In genomic region chr19:50464811-50465210, GRCm38 (mm10) we compare ENCODE assay signal across 16 mouse cellular contexts.
"Had no signal": no experiment of that assay in that cellular context is flagged by ENCODE, and none has a peak within 500 bp of the region (broad histone marks: within the 10 kb centered on the region; RNA-seq: fewer than 3 reads in every experiment).

No protein-coding gene starts in this region.

- H3K36me3 ChIP-seq: liver, embryonic 15.5 days; midbrain, embryonic 12.5 days; neural tube, embryonic 12.5 days; stomach, embryonic 15.5 days had no signal

- H3K27ac ChIP-seq: liver, embryonic 15.5 days; macrophage; midbrain, embryonic 12.5 days; neural tube, embryonic 12.5 days; stomach, embryonic 15.5 days; stomach, postnatal 0 days had no signal

- H3K27me3 ChIP-seq: liver, embryonic 15.5 days; megakaryocyte, embryonic 14.5 days; midbrain, embryonic 12.5 days; neural tube, embryonic 12.5 days; stomach, embryonic 15.5 days had no signal

- ATAC-seq: liver, postnatal 0 days had no signal

- DNase-seq: liver, postnatal 0 days; lung, adult 2 months; lung, postnatal 14 days; lung, postnatal 36 days; midbrain, embryonic 14.5 days; right cerebral cortex, postnatal 14 days; thymus, adult 2 months; thymus, postnatal 25 days; thymus, postnatal 4 days had no signal

- H3K4me3 ChIP-seq: liver, embryonic 15.5 days; megakaryocyte, embryonic 14.5 days; midbrain, embryonic 12.5 days; neural tube, embryonic 12.5 days; stomach, embryonic 15.5 days had no signal

- H3K9ac ChIP-seq: liver, embryonic 15.5 days; liver, postnatal 0 days; midbrain, embryonic 12.5 days; neural tube, embryonic 12.5 days; stomach, embryonic 15.5 days had no signal

- H3K9me3 ChIP-seq: liver, embryonic 15.5 days; midbrain, embryonic 12.5 days; stomach, embryonic 15.5 days had no signal

- H3K4me2 ChIP-seq: liver, embryonic 15.5 days; midbrain, embryonic 12.5 days; neural tube, embryonic 12.5 days; stomach, embryonic 15.5 days had no signal

- H3K4me1 ChIP-seq: liver, embryonic 15.5 days; megakaryocyte, embryonic 14.5 days; midbrain, embryonic 12.5 days; neural tube, embryonic 12.5 days; stomach, embryonic 15.5 days had no signal
